Mouse (Mus musculus): Measurements from ENCODE around the gene Tmem150a.

- TF ChIP-seq CTCF (IDR thresholded peaks at IDR 0.05; ENCODE audit: low read depth) (no peak), EP300 (IDR thresholded peaks at IDR 0.05; ENCODE audit: low read depth) (no peak)
Observed at GRCm38 (mm10) chr6:72370091-72370490, 14.8 kb downstream of the Tmem150a start.

Measured in liver, embryonic 14.5 days (tissue).